Mouse (Mus musculus): ENCODE measurements around the gene Psmd1.

GRCm38 (mm10) chr1:86126036-86126435 is 61.8 kb downstream of the Psmd1 start:
- TF ChIP-seq CTCF (IDR thresholded peaks at IDR 0.05), result no peak
- TF ChIP-seq EP300 (IDR thresholded peaks at IDR 0.05), result no peak

Measured in lung, postnatal 0 days (tissue).